Mouse (Mus musculus): ENCODE measurements around the gene Ube2q1.

- TF ChIP-seq CTCF (IDR thresholded peaks at IDR 0.05; ENCODE audit: control insufficient read depth, insufficient read depth, insufficient read length) (no peak), MAX (IDR thresholded peaks at IDR 0.05) (peak; percentile 99), USF1 (IDR thresholded peaks at IDR 0.05; ENCODE audit: low read depth) (peak; percentile 92)
Measured at GRCm38 (mm10) chr3:89772968-89773709, at the start of gene Ube2q1.
